Mouse (Mus musculus): ENCODE data around the gene Cst9.

GRCm38 (mm10) chr2:148879199-148879598 lies 44.3 kb downstream of the Cst9 start:
- TF ChIP-seq POLR2A (IDR thresholded peaks at IDR 0.05; ENCODE audit: borderline replicate concordance, low read depth, low read length) (no peak), CTCF (IDR thresholded peaks at IDR 0.05; ENCODE audit: low read depth, low read length) (no peak)
